Mouse (Mus musculus) stomach, postnatal 0 days (tissue): ENCODE results near the gene Ccdc177.

Source experiments
- CTCF ChIP-seq: IDR thresholded peaks from 2 replicates; pipeline ENCODE4 v1.5.1; 2016; ENCODE audit warnings: antibody characterized with exemption, low read depth, mild to moderate bottlenecking, moderate library complexity
- EP300 ChIP-seq: optimal IDR thresholded peaks from 2 replicates; pipeline ENCODE3; 2016; ENCODE audit warnings: antibody characterized with exemption

DNA sequence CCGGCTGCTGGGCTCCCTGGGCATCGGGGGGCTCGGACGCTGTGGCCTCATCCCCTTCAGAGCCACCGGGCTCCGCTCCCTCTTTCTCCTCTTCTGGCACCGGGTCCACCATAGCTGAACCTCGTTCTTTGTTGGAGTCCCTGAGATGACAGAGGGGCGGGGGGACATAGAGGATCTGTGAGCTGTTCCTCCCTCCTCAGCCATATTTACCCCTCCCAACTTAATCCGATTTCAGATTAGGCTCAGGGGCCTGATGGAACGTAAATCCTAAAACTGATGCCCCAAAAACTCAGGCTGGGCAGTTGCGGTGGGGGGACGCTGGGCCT lies 1.1 kb downstream of the Ccdc177 start:
- TF ChIP-seq EP300 (no peak), CTCF (no peak)
